Mouse (Mus musculus) midbrain, embryonic 13.5 days (tissue): ENCODE results near the gene Ikzf1. TPM values are rescaled to one million over a fixed set of nuclear protein-coding genes. Genes with fewer than 3 reads are reported as not detected.

Experiments
- ATAC-seq: fragments of 200-750 bp; cut with Nextera tagmentation; 2 replicates; pipeline ENCODE4 v1.8.0; 2017; ENCODE audit warnings: mild to moderate bottlenecking, moderate TSS enrichment, moderate library complexity
- H3K27ac ChIP-seq: fragments of 300-500 bp; sonication (generic); 2 replicates; pipeline ENCODE4 v1.5.1; 2015; ENCODE audit warnings: inconsistent platforms, mild to moderate bottlenecking, moderate library complexity
- H3K27me3 ChIP-seq: fragments of 300-500 bp; sonication (generic); 2 replicates; pipeline ENCODE4 v1.6.1; 2015; ENCODE audit warnings: mild to moderate bottlenecking, inconsistent platforms
- H3K36me3 ChIP-seq: fragments of 300-500 bp; sonication (generic); 2 replicates; pipeline ENCODE4 v1.6.1; 2015; ENCODE audit warnings: mild to moderate bottlenecking, inconsistent platforms
- H3K4me1 ChIP-seq: fragments of 300-500 bp; sonication (generic); replicated peaks from 2 replicates; pipeline ENCODE4 v1.6.1; 2015; ENCODE audit warnings: inconsistent platforms
- H3K4me2 ChIP-seq: fragments of 300-500 bp; sonication (generic); replicated peaks from 2 replicates; pipeline ENCODE4 v1.6.1; 2015; ENCODE audit warnings: moderate library complexity, mild to moderate bottlenecking, inconsistent platforms
- H3K4me3 ChIP-seq: fragments of 300-500 bp; sonication (generic); replicated peaks from 2 replicates; pipeline ENCODE4 v1.5.1; 2015; ENCODE audit warnings: mild to moderate bottlenecking, inconsistent platforms
- H3K9ac ChIP-seq: fragments of 300-500 bp; sonication (generic); replicated peaks from 2 replicates; pipeline ENCODE4 v1.6.1; 2015; ENCODE audit warnings: mild to moderate bottlenecking, inconsistent platforms
- H3K9me3 ChIP-seq: fragments of 300-500 bp; sonication (generic); 2 replicates; pipeline ENCODE4 v1.6.1; 2016; ENCODE audit warnings: mild to moderate bottlenecking, inconsistent platforms
- WGBS: fragments of 180-500 bp; shearing (Covaris S2); methylation state at CpG from one replicate; pipeline ENCODE4 v1.1.7; 2015; 5-methylcytosine and 5-hydroxymethylcytosine counted together
- polyA plus RNA-seq: library from polyadenylated mRNA; unstranded; fragments of >200 nt; fragmentation: Nextera tagmentation; extraction: Ambion mirVana; gene quantifications from 2 replicates; pipeline ENCODE4 v1.2.1, GENCODE M21; 2015

Gene Ikzf1
- 0.81 and 1.2 TPM in 2 replicates for polyA plus RNA-seq

DNA sequence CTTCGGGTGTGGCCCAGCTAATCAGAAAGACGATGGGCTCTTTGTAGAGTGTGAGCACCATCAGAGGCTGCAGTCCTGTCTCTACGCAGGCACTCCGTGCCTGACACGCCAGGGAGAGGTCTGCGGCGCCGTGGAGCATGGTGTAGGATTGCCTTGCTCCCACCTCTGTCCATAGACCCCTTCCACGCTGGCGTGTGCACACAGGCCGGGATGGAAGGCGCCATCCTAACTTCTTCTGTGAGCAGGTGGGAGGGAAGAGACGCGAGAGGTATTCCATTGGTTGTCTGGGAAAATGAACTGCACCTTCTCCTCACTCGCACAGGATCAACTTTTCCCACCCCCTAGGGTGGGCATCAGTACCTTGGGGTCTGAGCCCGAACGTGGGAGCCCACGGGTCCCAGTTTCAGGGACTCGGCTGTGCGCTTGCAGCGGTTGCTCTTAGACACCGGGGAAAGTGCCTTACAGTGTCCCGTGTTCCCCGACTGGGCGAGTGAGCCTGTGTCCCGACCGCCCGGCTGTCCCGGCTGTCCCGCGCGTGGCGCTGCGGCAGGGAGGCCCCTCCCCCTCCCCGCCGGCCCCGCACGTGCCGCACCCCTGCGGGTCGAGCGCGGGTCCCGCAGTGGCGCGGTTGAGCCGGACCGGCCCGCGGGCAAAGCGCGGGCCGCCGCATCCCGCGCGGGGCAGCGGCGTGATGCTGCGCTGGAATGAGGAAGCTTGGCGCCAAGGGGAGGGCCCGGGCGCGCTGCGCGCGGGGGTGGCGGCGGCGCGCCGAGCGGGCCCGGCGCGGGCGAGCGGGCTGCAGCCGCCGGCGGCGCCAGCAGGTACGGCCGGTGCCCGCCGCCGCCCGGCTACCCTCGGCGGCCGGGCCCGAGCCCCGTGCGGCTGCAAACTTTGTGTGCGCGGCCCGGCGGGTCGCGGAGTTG lies at the start of gene Ikzf1:
Gene Ikzf1 (plus strand): TSS at position 74 of the 923 bp plus-strand sequence.
- H3K4me3 ChIP-seq: peak within 1 kb of the TSS; percentile 65
- 1% methylated on average over 59 of the region's 100 CpGs for WGBS
- peak within 1 kb of the TSS; percentile 99 for H3K4me2 ChIP-seq
- H3K36me3 ChIP-seq: no peaks in the 10 kb centered on the region
- H3K9me3 ChIP-seq: no peaks in the 10 kb centered on the region
- H3K27ac ChIP-seq: no peak within 1 kb of the TSS
- peak; percentile 79 for ATAC-seq
- peak within 1 kb of the TSS; percentile 63 for H3K9ac ChIP-seq
- H3K27me3 ChIP-seq: peaks cover 55% of the 10 kb centered on the region
- H3K4me1 ChIP-seq: peaks cover 20% of the 10 kb centered on the region

DNA sequence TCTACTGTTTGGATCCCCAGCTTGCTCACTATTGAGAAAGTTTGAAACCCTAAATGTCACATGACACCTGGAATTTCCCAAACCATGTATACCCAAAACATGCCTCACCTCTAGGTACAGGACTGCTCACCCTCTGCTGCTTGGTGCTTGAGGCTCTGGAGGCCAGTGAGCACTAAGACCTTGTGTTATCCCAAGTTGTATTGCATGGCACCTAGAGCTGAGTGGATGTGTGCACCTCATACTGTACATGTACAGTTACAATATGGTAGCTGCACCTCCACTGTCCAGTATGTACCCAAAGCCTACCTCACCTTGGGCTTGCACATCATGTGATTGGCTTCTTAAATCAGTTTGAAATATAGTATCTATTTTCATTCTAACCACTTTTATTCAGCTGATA lies 40.5 kb upstream of the Ikzf1 start:
- no peaks in the 10 kb centered on the region for H3K9me3 ChIP-seq
- no peak overlapping the region for H3K27ac ChIP-seq
- H3K36me3 ChIP-seq: no peaks in the 10 kb centered on the region
- H3K27me3 ChIP-seq: no peaks in the 10 kb centered on the region
- H3K4me3 ChIP-seq: no peak overlapping the region
- H3K9ac ChIP-seq: no peak overlapping the region
- H3K4me1 ChIP-seq: no peaks in the 10 kb centered on the region
- no peak for ATAC-seq
- no peak overlapping the region for H3K4me2 ChIP-seq

DNA sequence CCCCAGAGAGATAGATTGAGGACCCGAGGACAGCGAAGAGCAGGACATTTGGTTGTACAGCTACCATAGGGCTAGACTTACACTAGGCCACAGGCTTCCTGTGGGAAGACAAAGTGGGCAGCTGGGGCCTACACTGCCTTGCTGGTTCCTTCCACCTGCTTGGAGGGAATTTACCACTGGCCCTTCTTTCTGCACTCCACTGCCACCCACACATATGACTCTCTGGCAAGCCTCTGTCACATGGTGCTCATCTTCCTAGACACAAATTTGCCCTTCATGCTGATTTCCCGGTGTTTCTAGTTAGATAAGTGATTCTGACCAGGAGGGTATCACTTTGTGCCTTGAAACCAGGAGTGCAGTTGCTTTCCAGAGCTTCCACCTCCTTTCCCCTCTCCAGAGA lies 28.4 kb upstream of the Ikzf1 start:
- Histone ChIP-seq H3K4me2 (no peak overlapping the region), H3K4me3 (no peak overlapping the region), H3K27me3 (no peaks in the 10 kb centered on the region), H3K36me3 (no peaks in the 10 kb centered on the region), H3K27ac (no peak overlapping the region), H3K9ac (no peak overlapping the region), H3K4me1 (no peaks in the 10 kb centered on the region), H3K9me3 (no peaks in the 10 kb centered on the region)
- no peak for ATAC-seq
- 84% methylated on average over 3 of the region's 3 CpGs for WGBS

DNA sequence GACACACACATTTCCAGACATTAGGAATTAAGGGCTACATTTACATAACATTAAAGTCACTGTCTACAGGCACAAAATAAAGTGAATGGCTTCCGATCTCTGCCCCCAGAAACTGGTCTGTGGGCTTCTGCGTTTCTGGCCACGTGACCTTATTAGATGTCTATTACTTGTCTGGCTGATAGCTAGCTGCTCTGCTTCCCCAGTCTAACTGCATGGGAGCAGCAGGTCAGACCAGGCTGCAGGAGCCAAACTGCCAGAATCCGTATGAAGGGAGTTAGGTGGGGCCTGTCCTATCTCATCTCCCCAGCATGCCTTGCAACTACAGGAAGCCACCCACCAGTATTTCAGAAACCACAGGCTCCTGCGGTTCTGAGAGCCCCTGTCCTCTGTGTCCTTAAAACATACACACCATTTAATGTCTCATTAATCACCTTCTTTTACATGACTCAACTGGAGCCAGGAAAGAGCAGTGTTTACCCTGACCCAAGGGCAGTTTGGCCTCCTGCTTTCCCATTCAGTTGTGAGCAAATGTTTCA lies 27.7 kb upstream of the Ikzf1 start:
- Histone ChIP-seq H3K9ac (no peak overlapping the region), H3K4me3 (no peak overlapping the region), H3K4me1 (no peaks in the 10 kb centered on the region), H3K27ac (no peak overlapping the region), H3K9me3 (no peaks in the 10 kb centered on the region), H3K36me3 (no peaks in the 10 kb centered on the region), H3K27me3 (no peaks in the 10 kb centered on the region), H3K4me2 (no peak overlapping the region)
- WGBS: 78% methylated on average over 5 of the region's 5 CpGs
- ATAC-seq: no peak

DNA sequence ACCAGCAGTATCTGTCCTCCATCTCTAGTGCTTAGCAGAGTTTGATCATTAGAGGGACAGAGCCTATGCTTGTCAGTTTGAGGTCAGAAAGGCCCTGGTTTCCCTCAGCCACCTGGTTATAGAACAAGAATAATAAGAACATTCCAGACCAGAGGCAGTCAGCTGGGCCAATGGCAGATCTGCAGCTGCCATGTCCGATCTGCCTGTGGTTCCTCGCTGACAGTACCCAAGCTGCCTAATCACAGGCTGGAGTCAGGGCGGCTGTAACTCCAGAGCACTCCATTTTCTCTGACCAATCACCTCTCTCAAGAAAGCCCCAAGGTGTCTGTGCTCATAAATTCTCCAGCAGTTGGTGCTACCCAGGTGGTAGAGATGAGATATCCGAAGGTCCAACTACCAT lies 27.2 kb upstream of the Ikzf1 start:
- WGBS: 92% methylated on average over 4 of the region's 4 CpGs
- no peaks in the 10 kb centered on the region for H3K4me1 ChIP-seq
- H3K27ac ChIP-seq: no peak overlapping the region
- no peak overlapping the region for H3K9ac ChIP-seq
- no peak overlapping the region for H3K4me2 ChIP-seq
- no peaks in the 10 kb centered on the region for H3K36me3 ChIP-seq
- no peak for ATAC-seq
- H3K27me3 ChIP-seq: no peaks in the 10 kb centered on the region
- no peak overlapping the region for H3K4me3 ChIP-seq
- no peaks in the 10 kb centered on the region for H3K9me3 ChIP-seq

DNA sequence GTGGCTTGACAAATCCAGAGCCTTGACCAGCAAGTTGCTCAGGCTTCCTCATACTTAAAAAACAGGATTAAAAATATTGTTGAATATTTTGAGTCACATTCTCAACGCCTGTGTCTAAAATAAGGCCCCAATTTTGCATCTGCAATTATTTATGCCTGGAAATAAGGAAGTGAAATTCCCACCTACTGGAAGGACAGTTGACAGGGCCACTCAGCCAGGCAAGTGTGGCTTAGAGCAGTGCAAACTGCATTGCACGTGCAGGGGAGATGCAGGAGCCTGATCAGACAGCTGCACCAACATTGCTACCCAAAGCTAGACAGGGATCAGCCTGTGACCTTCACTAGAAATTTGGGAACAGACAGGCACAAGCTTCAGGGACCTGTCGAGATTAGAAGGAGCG lies 26.0 kb upstream of the Ikzf1 start:
- Histone ChIP-seq H3K9me3 (no peaks in the 10 kb centered on the region), H3K4me1 (no peaks in the 10 kb centered on the region), H3K9ac (no peak overlapping the region), H3K36me3 (no peaks in the 10 kb centered on the region), H3K27ac (no peak overlapping the region), H3K27me3 (no peaks in the 10 kb centered on the region), H3K4me2 (no peak overlapping the region), H3K4me3 (no peak overlapping the region)
- ATAC-seq: no peak
- WGBS: 78% methylated on average over 4 of the region's 4 CpGs

DNA sequence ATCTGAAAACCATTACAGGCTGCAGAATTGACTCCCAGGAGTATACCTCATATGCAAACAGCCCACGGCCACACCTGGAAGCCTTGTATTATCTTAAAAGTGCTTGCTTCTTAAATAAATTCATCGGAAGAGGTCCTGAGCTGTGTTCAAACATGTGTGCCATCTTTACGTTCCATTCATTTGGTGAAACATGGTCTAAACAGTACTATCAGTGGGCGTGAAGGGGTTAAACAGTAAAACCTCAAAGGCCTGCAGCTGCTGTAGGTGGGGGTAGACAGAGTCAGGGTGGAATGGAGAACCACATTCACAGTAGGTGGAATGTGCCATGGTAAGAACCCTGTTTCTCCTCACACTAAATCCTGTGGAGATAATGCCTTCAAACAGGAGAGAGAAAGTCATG lies 24.2 kb upstream of the Ikzf1 start:
- whole genome bisulfite sequencing: 88% methylated on average over 4 of the region's 4 CpGs
- H3K27me3 ChIP-seq: no peaks in the 10 kb centered on the region
- no peaks in the 10 kb centered on the region for H3K4me1 ChIP-seq
- H3K36me3 ChIP-seq: no peaks in the 10 kb centered on the region
- ATAC-seq: no peak
- H3K9me3 ChIP-seq: no peaks in the 10 kb centered on the region
- no peak overlapping the region for H3K27ac ChIP-seq
- H3K4me2 ChIP-seq: no peak overlapping the region
- H3K9ac ChIP-seq: no peak overlapping the region
- H3K4me3 ChIP-seq: no peak overlapping the region

DNA sequence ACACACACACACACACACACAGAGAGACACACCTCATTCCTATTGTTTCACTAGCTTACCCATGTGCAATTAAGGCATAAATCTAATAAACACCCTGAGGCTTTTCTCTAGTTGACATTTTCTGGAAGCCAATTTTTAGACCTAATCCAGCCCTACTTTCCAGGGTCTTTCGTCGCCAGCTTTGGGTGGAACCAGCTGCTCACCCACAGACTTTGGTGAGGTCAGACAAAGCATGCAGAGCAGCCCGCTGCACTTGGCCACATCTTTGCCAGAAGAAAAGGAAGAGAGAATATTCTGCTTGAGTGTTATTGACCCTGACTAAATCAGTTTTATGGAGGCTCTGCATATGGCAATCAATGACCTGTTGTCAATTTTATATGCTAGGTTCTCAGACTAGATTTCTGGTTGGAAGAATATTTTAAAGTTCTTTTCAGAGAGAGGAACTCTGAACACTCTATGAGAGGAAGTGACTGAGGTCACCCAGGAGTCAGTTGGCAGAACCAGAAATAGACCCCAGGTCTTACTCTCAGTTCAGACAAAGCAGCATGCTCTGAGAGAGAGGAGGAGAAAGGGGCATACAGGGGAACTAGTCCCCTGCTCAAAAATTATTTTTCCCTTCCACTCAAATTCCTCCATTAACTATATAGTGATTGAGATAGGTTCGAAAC lies 17.4 kb upstream of the Ikzf1 start:
- no peak for ATAC-seq
- H3K36me3 ChIP-seq: no peaks in the 10 kb centered on the region
- no peak overlapping the region for H3K4me2 ChIP-seq
- no peaks in the 10 kb centered on the region for H3K27me3 ChIP-seq
- no peaks in the 10 kb centered on the region for H3K9me3 ChIP-seq
- H3K4me3 ChIP-seq: no peak overlapping the region
- H3K27ac ChIP-seq: no peak overlapping the region
- no peak overlapping the region for H3K9ac ChIP-seq
- 95% methylated on average over 4 of the region's 4 CpGs for WGBS
- no peaks in the 10 kb centered on the region for H3K4me1 ChIP-seq

DNA sequence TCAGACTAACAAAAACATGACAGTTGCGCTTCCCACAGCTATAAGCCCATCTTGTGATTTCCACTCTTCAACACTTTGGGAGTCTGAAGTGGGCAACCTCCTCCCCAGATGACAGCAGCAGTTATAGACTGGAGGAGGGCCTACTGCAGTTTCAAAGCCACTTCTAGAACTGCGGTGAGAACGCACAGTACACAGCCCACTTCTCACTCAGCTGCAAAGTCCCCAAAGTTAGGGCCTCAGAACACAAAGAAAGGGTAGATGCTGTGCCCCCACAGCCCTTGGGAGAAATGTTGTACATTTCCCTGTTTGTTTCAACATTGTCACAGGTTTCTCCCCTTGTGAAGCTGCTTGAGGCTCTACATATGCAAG lies 16.9 kb upstream of the Ikzf1 start:
- Histone ChIP-seq H3K36me3 (no peaks in the 10 kb centered on the region), H3K9me3 (no peaks in the 10 kb centered on the region), H3K4me1 (no peaks in the 10 kb centered on the region), H3K27ac (no peak overlapping the region), H3K9ac (no peak overlapping the region), H3K4me3 (no peak overlapping the region), H3K27me3 (no peaks in the 10 kb centered on the region), H3K4me2 (no peak overlapping the region)
- 96% methylated on average over 3 of the region's 3 CpGs for WGBS
- ATAC-seq: no peak

DNA sequence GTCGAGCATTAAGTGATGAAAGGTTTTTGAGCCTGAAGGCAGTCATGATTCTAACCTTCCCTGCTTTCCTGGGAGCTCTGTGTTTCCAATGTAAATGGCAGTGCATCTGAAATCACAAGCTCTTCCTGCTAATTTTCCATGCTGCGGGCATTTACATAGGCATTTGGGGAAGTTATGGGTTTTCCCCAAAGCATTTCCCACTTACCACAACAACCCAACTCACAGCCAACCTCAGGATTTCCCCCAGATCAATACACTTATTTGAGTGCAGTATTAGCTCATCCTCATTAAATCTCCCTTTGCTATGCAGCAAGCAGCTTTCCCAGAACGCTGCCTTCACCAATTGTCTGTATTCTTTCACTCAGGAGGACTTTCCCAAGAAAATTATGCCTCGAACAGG lies 11.8 kb upstream of the Ikzf1 start:
- H3K27ac ChIP-seq: no peak overlapping the region
- 76% methylated on average over 4 of the region's 4 CpGs for WGBS
- H3K9ac ChIP-seq: no peak overlapping the region
- H3K27me3 ChIP-seq: no peaks in the 10 kb centered on the region
- H3K4me1 ChIP-seq: no peaks in the 10 kb centered on the region
- no peak for ATAC-seq
- no peak overlapping the region for H3K4me2 ChIP-seq
- H3K36me3 ChIP-seq: no peaks in the 10 kb centered on the region
- H3K9me3 ChIP-seq: no peaks in the 10 kb centered on the region
- no peak overlapping the region for H3K4me3 ChIP-seq

DNA sequence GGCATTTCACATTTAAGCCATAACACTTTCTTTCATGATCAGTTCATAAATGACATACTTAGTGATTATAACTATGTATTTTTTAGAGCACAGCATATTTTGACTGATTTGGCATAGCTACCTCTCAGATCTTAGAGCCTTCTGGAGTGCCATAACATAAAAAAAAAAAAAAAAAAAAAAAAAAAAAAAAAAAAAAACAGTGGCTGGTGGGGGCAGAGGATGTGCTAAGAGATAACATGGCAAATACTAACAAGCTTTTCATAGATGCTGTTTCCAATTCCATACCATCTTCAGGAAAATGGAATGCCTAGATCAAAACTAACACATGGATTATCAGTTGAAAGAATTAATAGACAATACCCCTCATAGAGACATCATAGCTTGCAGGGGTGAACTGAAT lies 9.7 kb upstream of the Ikzf1 start:
- no peak for ATAC-seq
- Histone ChIP-seq H3K36me3 (no peaks in the 10 kb centered on the region), H3K9ac (no peak overlapping the region), H3K27me3 (0 out of 2 replicates have a peak, but pooled peaks cover 2% of the 10 kb centered on the region), H3K9me3 (no peaks in the 10 kb centered on the region), H3K4me1 (no peaks in the 10 kb centered on the region), H3K4me2 (no peak overlapping the region), H3K27ac (no peak overlapping the region), H3K4me3 (no peak overlapping the region)

DNA sequence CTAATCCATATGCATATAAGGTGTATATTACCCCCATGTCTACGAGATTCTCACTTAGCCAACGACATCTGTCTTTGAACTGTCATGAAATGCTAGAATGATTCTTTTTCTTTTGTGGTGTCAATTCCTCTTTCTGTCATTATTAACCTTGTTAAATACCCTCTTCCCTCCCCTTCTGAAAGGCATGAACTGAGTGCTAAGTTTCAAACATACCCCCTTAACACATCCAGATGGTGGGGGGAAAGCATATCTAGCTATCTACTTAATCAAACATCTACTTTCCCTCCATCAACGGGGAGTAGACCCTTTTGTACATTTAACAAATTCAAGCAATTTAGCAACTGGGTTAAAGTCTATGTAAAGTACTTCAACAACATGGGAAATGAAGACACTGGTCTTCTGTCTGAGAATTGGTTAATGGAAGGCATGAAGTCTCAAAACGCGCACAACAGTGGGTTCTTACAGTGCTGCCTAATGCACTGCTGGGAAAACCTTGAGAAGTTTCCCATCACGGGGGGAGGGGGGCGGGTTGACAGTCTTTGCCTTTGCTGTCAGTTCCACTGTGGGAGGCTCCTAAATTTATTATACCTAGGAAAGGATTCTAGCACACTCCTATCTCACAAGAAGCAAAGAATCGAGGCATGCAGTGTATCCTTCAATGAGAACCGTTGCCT lies 8.6 kb upstream of the Ikzf1 start:
- ATAC-seq: no peak
- Histone ChIP-seq H3K27me3 (0 out of 2 replicates have a peak, but pooled peaks cover 2% of the 10 kb centered on the region), H3K9ac (no peak overlapping the region), H3K9me3 (no peaks in the 10 kb centered on the region), H3K27ac (no peak overlapping the region), H3K36me3 (no peaks in the 10 kb centered on the region), H3K4me1 (no peaks in the 10 kb centered on the region), H3K4me2 (no peak overlapping the region), H3K4me3 (no peak overlapping the region)
- WGBS: 84% methylated on average over 9 of the region's 9 CpGs
